Mouse (Mus musculus) kidney, adult 9 months (tissue): ENCODE measurements around the gene Grip1.

Experiments
- DNase-seq: peaks from one replicate; pipeline ENCODE4 v3.0.0; 2022

Gene Grip1

DNA sequence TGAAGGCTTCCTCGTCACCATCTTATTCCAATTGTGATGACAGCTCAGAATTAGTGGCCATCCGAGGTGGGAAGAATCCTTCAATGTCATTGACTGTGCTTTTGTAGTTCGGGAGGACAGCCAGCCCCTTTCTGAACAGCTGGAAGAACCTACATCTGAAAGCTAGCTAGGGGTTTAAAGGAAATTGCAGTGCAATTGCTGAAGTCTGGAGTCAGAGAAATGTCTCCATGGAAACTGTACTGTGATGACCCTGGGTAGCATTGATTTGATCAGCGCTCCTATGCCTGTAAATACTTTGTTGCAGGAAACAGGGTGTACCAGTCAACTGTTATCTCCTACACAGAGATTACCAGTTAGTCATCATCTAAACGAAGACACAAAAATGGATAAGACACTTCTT, 325.2 kb downstream of the Grip1 start:
- no peak for DNase-seq

DNA sequence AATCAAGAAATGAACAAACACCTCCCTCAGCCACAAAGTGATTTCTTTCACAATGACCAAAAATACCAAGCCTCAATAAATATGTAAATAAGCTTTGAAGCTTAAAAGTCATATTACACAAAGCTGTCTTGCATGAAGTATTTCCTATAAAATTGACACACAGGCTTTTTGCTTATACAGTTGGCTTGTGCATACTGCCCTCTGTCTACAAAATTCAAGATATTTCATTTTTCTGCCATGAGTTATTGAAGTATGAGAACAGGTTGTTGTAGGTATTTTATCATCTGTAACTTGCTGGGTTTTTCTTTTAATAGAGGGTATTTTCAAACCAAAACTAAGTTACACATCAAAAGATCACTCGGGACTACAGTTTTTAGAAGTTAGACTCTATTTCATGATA, 326.0 kb downstream of the Grip1 start:
- DNase-seq = no peak

DNA sequence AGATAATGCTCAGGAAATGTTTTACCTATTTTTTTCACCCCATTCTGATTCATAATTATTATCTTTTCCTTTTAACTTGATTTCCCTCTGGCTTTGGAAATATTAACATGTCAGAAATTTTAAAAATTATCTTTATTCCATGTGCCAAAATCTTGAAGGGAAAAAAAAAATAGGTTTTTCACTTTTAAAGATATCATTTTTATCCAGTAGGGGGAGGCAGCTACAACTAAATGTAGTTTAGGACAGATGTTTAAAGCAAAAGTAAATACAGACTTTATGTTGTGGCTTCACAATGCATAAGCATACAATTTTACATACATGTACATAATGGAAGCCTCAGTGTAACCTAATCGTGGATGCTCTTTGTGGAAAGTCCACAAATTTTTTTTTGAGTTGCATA, 336.9 kb downstream of the Grip1 start:
- no peak for DNase-seq

DNA sequence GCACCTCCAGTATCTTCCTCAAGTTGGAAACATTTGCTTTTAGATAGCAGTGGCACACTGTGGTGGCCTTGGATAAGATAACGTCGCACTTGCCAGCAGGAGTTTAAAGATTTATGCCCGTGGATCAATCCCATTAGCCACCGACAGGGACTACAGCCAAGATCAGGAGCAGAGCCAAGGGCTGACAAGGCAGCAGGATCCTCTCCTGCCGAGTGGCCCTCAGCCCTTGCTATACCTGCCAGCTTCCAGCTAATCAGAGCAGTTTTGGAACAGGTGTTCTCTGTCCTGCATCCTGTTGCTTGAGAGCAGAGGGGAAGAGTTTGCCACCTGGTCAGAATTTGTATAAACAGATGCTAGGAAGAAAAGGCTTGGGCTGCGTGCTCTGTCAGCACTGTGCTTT, 348.8 kb downstream of the Grip1 start:
- DNase-seq = no peak

DNA sequence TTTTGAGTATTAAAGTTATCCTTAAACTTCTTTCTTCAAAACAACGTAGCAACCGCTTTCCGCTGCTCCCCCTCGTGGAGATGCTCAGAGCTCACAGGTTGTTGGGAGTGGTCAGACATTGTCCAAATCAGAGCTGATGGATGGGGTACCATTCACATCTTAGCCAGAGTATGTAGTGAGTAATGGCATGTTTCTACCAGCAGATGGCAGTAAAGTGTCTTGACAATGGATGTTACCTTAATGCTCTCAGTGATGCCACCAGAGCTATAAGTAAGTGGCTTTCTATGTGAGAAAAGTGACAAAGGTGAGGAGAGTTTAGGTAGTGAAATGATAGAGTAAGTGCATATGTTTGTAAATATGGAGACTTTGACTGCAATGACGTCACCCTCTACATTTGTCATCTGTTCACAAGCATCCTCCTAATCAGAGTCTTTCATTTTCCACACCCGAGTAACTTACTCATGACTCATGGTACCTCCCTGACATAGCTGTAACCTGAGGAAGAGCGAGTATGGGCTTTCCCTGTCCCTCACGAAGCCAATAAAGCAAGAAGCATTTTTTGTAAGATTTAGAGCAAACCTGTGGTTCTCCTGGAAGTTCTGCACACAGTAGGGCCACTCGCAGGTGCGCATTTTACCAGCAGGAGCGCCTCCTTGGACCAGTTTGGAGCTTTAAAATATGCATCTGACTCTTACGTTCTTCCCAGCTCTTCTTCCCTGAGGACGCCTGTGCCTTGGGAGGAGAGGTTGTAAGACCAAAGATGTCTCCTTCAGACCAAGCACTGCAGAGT, 350.2 kb downstream of the Grip1 start:
- peak; percentile 73 for DNase-seq

DNA sequence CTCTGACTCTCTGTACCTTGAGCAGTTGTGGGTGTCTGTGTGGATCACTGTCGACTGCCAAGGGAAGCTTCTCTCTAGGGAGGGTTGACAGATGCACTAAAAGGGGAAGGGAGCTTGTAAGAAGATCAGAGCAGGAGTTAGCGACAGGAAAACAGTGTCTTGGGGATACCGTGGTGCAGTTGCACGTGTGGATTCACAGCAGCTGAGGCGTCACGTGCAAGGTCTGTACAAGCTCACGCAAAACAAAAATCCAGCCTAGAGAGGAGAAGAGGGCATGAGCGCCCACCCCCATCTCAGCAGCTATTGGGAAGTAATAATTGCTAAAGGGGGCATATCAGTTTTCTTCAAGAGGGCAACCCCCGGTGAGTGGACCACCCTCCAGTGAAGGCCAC, 350.8 kb downstream of the Grip1 start:
- DNase-seq = no peak

DNA sequence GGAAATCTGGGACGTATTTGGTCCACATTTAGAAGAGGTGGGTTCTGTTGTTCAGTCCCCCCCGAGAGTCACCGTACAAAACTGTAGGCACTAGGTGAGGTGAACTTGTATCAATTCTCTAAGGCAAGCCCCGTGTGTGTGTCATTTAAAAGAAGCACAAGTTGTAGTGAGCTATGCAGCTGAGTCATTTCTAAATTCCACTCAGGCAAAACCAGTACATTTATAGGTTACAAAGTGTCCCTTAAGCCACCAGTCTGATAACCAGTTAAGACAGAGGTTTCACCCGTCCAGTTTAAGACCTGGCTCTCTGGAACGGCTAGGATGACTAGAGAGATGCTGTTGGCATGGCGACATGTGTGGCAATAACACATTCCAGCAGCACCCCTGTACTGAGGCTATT, 351.5 kb downstream of the Grip1 start:
- no peak for DNase-seq

DNA sequence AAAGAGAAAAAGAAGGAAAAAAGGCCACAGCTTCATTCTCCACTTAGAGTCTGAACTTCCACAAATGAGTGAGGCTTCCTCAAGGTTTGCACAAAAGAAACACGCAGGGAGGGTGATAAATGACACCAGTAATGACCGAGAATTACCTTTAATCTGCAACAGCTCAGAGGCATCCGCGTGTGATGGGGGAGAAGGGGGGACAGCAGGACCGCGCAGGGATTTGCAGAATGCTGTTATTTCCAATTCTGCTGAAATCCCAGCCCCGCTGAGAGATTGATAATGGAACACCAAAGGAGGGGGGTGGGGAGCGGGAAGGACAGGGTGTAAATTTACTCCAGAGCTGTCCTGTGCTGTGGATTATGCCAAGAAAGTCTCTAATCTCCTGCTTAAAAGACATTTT, 352.5 kb downstream of the Grip1 start:
- DNase-seq = no peak

DNA sequence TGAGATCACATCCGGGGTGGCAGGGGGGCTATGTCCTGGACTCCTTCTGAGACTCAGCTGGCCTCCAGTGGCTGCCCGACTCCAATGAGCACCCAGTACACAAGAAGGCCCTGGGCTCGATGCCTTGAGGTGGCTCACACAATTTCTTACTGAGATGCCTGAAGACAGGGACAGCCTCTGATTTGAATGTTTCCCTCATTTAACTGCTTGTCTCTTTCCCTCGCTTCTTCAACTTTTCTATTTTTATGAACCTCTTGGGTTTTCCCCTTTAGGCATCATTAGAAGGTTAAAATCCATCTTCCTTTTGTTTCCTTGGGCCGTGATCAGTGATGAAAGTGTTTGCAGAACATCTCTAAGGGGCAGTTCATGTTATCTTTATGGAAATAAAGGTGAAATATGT, 354.8 kb downstream of the Grip1 start:
- DNase-seq = no peak

DNA sequence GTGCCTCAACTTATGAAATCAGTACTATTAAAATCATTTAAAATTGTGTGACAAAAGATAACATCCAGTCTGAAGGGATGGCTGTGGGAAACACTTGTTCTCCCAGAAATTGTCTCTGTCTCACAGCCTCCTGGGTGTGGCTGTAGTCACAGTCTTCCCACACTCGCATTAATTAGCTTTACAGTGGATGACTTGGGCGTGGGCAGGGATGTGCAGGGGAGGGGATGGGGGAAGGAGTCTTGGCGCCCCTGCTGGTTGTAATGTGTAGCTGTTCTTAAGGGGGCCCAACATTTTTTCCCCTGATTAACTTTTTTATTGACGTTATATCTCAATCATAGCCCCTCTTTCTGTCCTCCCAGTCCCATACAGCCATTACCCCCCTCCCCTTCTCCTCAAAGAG, 360.5 kb downstream of the Grip1 start:
- no peak for DNase-seq

DNA sequence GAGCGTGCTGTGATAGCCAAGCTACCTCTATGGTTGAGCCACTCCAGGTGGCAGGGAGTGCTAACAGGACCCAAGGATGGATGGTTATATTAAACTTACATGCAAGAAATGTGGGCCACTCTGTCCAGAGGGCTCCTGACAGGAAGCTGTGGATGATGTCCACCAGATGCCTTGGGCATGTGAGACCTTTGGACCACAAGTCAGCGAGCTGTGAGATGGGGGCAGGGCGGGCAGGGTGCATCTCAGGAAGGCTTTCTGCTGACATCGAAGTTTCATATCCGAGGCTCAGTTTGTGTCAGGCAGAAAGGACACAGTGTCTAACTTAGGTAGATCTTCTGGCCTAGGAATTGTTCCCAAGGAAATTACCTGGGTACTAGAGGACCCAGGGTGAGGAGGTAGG, 362.4 kb downstream of the Grip1 start:
- peak; percentile 87 for DNase-seq

DNA sequence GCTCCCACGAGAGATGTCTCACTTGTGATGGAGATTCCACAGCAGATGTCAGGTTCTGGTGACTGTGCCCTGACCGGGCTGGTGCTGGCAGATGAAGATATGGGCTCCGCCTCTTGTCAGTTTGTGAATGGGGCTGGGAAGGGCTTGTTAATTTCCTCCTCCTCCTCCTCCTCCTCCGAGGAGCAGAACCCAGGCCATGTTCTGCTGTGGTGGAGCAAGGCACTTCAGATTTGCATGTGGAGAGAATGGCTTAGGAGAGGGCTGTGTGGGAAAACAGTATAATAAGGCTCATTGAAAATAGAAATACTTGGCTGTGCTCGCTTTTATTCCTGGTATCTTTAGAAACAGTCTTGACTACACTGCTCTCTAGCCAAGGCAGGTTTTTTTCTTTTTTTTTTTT, 364.8 kb downstream of the Grip1 start:
- no peak for DNase-seq

DNA sequence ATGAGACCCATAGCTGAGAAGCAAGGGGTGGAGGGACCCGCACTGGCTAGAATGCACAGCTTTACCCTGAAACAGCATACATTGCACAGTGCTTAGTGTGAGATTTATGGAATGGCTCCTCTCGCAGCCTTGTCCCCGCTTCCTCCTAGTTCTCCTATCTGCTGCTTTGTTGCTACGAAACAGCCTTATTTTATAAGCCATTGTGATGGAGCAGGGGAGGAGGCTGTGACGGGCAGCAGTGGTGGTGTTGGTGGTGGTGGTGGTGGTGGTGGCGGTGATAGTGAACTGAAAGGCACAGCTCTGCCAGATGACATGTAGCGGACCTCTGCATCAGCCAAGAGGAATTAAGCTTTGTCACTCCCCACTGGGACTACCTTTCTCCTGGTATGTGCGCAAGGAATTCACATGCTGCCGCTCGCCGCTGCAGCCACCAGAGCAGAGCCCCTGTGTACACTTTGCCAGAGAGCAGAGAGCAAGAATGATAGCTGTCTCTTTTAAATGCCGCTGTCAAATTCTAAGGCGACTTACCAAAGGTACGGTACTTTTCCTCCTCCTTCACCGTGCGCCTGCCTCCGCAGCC, 365.6 kb downstream of the Grip1 start:
- DNase-seq = no peak

DNA sequence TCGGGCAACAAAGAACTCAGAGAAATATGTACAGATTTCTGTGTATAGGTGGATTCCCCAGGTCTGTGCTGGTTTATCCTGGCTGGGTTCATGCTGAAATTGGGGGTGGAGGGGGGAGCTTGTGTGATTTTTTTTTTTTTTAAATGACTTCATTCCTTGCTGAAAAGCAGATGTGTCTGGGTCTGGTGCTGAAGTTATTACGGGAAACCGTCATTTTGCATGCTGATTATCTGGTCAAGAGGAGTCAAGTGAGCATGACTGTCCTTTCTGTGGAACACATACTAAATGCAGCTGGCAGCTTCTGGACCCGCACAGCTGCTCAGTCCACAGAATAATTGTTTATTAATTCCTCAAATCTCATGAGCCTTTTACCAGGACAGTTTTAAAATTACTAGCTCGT, 366.1 kb downstream of the Grip1 start:
- no peak for DNase-seq

DNA sequence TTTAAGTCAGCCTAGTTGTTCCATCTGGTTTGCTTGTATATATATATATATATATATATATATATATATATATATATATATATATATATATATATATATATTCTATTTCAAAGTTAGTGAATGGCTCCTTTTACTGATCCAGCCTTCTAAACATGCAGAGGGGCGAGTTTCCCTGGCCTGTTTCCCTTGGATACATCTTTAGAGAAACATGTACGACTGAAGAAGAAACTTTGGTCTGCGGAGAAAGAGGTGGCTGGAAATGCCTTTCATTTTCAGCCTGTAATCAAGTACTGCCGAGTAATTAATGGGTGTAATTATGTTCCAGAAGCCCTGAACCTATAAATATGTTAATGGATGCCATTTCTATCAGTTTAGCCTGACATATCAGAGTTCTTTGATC, 366.8 kb downstream of the Grip1 start:
- no peak for DNase-seq

DNA sequence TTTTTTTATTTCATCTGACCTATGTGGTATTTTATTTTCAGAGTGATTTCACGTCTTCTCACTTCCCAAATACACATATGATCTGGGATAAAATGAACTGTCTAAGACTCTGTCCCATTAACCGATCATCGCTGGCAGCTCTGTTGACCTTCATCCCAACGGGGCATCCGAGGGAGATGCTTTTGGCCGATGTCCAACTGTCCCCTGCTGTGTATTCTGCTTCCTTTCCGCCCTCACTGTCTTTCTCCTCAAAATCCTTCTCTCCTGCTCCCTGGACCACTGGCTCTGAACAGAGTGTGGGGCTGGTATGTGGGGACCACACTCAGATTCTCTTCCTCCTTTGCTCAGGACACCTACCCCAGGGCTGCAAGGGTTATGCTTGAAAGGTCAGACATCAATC, 370.1 kb downstream of the Grip1 start:
- no peak for DNase-seq

DNA sequence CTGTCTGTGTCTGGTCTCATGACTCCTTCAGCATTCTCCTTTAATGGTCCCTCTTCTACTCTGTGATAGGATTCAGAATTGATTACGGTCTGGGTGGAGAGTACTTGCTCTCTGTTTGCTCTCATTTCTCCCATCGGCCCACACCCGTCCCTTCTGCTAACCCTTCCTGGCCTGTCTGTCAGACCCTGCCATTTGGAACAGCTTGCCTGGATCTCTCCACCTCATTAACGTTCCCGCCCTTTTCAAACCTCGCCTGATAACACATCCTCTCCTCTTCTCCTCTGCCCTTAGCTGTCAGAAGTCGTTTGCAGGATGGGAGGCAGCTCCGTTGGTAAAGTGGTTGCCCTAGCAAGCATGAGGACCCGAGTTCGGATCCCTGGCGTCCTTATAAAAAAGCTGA, 370.9 kb downstream of the Grip1 start:
- no peak for DNase-seq

DNA sequence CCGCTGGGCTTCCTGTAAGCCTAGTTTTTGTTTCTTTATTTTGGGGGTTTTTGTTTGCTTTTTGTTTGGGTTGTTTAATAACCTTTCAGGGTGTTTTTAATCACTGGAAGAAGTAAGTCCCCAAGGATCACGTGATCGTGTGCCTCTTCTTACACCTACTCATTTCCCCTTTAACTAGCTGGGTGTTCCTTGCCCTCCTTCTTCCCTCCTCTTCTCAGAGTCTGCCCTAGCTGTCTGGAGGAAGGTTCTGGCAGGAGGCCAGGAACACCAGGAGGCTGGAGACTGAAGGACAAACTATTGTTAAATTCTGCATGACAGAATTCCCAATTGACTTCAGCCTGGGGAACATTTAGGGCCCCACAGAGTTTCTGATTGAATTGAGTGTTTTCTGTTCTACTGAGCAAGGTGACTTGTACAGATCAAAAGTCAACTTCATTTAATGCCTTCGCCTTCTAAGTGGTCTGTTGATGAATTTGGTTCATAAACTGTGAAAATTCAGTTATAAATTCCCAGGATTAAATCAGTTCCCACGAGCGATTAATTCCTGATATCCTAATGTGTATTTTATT, 376.8 kb downstream of the Grip1 start:
- peak; percentile 78 for DNase-seq

DNA sequence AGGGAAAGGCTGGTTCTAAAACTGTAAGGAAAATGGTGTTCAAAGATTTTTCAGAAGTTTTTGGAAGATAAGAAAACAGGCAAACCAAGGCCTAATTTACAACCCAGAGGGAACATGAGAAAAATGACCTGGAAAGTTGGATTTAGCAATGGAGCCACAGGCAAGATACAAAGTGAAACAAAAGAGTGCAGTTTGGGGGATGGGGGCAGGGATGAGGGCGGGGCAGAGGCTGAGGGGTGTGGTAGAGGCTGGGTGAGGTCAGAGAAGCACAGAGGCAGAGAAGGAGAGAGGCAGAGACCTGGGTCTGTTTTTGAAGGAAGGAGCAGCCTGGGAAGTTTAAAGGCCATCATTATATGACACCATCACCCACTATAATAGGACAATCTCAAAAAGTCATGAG, 377.5 kb downstream of the Grip1 start:
- DNase-seq = no peak

DNA sequence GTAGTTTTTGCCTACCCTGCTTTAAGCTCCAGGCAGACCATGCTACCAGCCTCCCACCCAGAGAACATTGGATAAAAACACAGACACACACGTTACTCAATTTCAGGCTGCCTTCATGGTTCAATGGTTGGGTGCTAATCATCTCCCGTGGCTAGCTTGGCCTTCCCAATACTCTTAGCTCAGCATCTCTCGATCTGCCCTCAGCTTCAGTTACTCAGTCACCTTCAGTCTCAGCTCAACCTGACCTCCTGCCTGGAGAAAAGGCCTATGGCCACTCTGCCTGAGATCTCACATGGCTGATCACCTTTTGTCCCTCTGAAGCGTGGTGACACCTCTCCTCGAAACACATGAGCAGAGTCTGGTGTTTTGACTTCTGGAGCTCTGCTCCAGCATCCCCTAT, 379.7 kb downstream of the Grip1 start:
- peak; percentile 45 for DNase-seq

DNA sequence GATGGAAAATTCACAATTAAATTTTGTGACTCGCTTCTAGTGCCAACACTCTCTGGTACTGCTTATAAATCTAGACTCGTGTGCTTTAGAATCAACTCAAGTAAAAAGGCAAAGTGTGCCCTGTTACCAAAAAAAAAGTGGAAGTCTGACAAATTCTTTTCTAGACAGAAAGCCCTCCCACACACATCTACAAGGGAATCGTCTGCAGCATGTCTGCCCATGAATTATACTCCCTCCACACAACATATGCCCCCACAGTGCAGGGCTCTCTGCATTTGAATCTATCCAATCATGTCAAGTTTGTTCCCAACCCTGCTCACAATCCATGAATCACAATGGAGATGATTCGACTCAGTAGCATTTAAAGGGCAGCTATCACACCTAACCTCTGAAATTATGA, 380.5 kb downstream of the Grip1 start:
- no peak for DNase-seq

DNA sequence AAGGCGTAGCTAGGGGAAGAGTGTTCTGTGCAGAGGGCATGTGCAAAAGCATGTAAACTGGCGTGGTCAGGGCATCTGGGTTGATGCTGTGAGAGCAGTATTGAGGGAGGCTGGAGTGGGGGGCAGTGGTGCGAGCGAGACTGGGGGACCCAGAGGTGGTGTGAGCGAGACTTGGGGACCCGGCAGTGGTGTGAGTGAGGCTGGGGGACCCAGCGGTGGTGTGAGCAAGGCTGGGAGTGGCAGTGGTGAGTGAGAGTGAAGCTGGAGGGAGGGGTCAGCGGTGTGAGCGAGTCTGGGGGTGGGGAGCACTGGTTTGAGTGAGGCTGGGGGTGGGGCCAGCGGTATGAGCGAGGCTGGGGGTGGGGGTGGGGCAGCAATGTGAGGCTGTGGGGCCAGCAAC, 386.0 kb downstream of the Grip1 start:
- no peak for DNase-seq

DNA sequence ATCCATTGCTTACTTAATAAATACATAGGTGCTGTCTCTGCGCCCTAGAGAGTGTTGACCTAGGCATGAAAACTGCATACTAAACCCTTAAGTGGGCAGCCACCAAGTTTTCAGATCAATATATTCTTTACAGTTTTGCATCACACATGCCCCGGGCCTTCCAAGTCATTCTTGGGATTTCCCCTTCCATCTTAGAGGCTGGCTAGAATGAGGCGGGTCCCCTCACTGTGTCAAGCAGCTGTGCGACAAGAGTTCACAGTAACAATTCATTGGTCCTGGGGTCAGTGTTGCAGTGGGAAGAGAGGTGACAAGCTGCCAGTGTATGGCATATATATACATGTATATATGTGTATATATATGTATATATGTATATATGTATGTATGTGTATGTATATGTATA, 388.4 kb downstream of the Grip1 start:
- no peak for DNase-seq

DNA sequence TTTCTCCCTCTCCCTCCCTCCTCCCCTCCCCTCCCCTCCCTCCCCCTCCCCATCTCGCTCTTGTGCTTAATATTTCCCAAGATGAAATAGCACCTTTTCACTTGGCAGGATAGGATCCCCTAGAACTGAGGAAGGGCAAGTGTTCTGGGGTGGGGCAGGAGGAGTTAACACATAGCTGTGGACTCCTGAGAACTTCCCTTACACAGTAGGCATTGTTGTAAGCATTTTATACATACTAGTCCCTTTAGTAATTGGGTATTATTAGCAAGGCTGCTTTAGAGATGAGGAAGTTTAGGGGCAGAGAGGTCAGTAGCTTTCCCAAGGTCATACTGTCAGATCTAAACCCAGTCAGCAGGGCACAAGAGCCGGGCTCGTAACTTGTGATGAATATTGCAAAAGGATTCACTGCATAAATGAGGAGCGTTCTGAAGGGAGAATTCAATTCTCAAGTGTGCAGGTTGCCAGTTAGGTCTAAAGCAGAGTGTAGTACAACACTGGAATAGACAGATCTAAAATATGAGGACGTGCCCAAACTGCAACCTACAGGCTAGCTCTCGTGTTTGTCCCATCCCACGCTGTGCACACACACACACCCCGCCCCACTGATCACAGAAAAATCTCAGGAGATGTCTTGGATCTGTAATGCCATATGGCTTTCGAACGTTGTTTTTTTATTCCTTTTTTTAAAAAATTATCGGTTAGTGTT, 392.2 kb downstream of the Grip1 start:
- no peak for DNase-seq
